Mouse (Mus musculus) lung, adult 2 months (tissue): Measurements from ENCODE around the gene Zfr2.

ENCODE experiments used
- CTCF ChIP-seq: fragments of 200-500 bp; IDR thresholded peaks from 2 replicates; pipeline ENCODE4 v1.5.1; 2011; ENCODE audit warnings: mild to moderate bottlenecking, low read length, control low read depth; ENCODE audit not compliant: insufficient read depth
- POLR2A ChIP-seq: fragments of 200-500 bp; IDR thresholded peaks from 2 replicates; pipeline ENCODE4 v1.6.1; 2011; ENCODE audit warnings: low read depth, mild to moderate bottlenecking, control low read depth, low read length, borderline replicate concordance; ENCODE audit errors: extremely low read depth

- TF ChIP-seq CTCF (no peak), POLR2A (no peak)
Measured at GRCm38 (mm10) chr10:81298369-81299100, 65.6 kb downstream of the Zfr2 start.
